In the genomic region with DNA sequence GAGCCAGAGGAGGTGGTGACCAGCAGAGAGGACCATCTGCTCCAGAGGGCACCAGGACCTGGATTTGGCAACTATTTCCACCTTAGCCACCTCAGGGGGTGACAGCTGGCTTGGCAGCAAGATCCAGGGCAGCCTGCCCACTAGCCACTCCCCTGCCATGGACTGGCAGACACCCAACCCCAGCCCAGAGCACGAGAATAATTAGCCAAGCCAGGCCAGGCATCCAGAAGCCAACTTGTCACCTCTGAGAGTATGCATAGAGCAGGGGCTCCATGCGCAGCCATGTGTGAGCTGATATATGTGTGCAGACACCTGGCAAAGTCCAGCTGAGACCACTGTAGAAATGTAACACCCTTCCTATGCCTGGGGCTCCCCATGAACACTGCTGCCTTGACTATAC, we compare ENCODE assay signal across 12 mouse cellular contexts. TPM values are rescaled to one million over a fixed set of nuclear protein-coding genes. Genes with fewer than 3 reads are reported as not detected.
DNase-seq lines count a peak whose midpoint lies in the region; ATAC-seq and TF ChIP-seq lines count a peak whose summit lies in the region.
"Had no signal": no experiment of that assay in that cellular context is flagged by ENCODE, and none has a peak within 500 bp of the region (broad histone marks: within the 10 kb centered on the region; RNA-seq: fewer than 3 reads in every experiment).

No protein-coding gene starts in this region.

- H3K36me3 ChIP-seq in forebrain, embryonic 16.5 days (ENCODE audit: control insufficient read depth, insufficient read depth) = no peaks in the 10 kb centered on the region
- H3K36me3 ChIP-seq: stomach, embryonic 15.5 days had no signal

- ATAC-seq in Patski = peak; percentile 51
- ATAC-seq in forebrain, embryonic 16.5 days = peak; percentile 68

- no peak overlapping the region for H3K4me3 ChIP-seq in forebrain, embryonic 16.5 days (replicated peaks; ENCODE audit: low read length)
- H3K4me3 ChIP-seq: erythroblast, embryonic 14.5 days; stomach, embryonic 15.5 days had no signal

- POLR2A ChIA-PET in Patski (lab: Charles Lee) = no interaction called here

- 45% methylated on average over 2 of the region's 2 CpGs for WGBS in forebrain, embryonic 16.5 days

- H3K9me3 ChIP-seq in forebrain, embryonic 16.5 days (ENCODE audit: control insufficient read depth, low read length) = no peaks in the 10 kb centered on the region
- H3K9me3 ChIP-seq: stomach, embryonic 15.5 days had no signal

- intact Hi-C loops in gastrocnemius, postnatal 36 days (cut with DNase I) = no loop called here

- in situ Hi-C loops in Patski (cut with MboI; ENCODE audit: low pct_unique_long_range_greater_than_20kb) = no loop called here

- no peak overlapping the region for H3K27ac ChIP-seq in forebrain, embryonic 16.5 days (ENCODE audit: low read length)
- H3K27ac ChIP-seq: stomach, embryonic 15.5 days had no signal

- H3K4me2 ChIP-seq in forebrain, embryonic 16.5 days (ENCODE audit: low read length) = no peak overlapping the region
- H3K4me2 ChIP-seq: stomach, embryonic 15.5 days had no signal

- H3K4me1 ChIP-seq in forebrain, embryonic 16.5 days (replicated peaks; ENCODE audit: control insufficient read depth, insufficient read depth, low read length) = peaks cover 14% of the 10 kb centered on the region
- H3K4me1 ChIP-seq: stomach, embryonic 15.5 days had no signal

- no peak for TF ChIP-seq CTCF in Patski (IDR thresholded peaks at IDR 0.05)

- no peak overlapping the region for H3K9ac ChIP-seq in forebrain, embryonic 16.5 days (replicated peaks; ENCODE audit: low read depth, low read length)
- H3K9ac ChIP-seq: stomach, embryonic 15.5 days had no signal

- DNase-seq in gastrocnemius, postnatal 10 days = peak; percentile 20
- no peak for DNase-seq in gastrocnemius, postnatal 36 days
- DNase-seq in Patski (ENCODE audit: low read depth, low spot score) = no peak
- peak; percentile 73 to 81 for DNase-seq in kidney, postnatal 25 days
- DNase-seq in urinary bladder, postnatal 4 days (ENCODE audit: low spot score in 2 of 2) = no peak
- no peak for DNase-seq in lung, postnatal 14 days
- DNase-seq in natural killer cell, adult 2 months (ENCODE audit: low spot score in 2 of 2) = no peak
- DNase-seq: lung, adult 2 months had no signal

- no peaks in the 10 kb centered on the region for H3K27me3 ChIP-seq in Patski
- H3K27me3 ChIP-seq in forebrain, embryonic 16.5 days (replicated peaks; ENCODE audit: control insufficient read depth, insufficient read depth, low read length) = no peaks in the 10 kb centered on the region
- H3K27me3 ChIP-seq: stomach, embryonic 15.5 days had no signal

- CTCF ChIA-PET in Patski (lab: Charles Lee) = interaction anchor here (1.1 to 6.2 kb wide), 2 partner anchors 12 to 34 kb away, joined by 3 to 48 read pairs; no protein-coding TSS in a partner anchor

RNA-seq across cellular contexts. Expression of gene Ubl4b, which starts 7.9 kb away (rescaled TPM):
- not detected for total RNA-seq in gastrocnemius, postnatal 10 days (2021)
- total RNA-seq in gastrocnemius, postnatal 36 days (2021) = not detected
- polyA plus RNA-seq in Patski (2021) = not detected
- polyA plus RNA-seq in forebrain, embryonic 16.5 days (2015; fragmentation: Nextera tagmentation; extraction: Ambion mirVana) = not detected in 2 replicates
- polyA plus RNA-seq: erythroblast, embryonic 14.5 days; lung, adult 2 months; neural tube, embryonic 11.5 days; stomach, embryonic 15.5 days had no signal

RNA-seq across cellular contexts. Expression of gene Slc6a17, which starts 29.1 kb away (rescaled TPM):
- total RNA-seq in gastrocnemius, postnatal 10 days (2021) = under 1 TPM; 0.94 to 0.95 TPM
- total RNA-seq in gastrocnemius, postnatal 36 days (2021) = 1 to 10 TPM in 1 of 2 experiments, under 1 TPM in 1; 0.26 to 1.4 TPM
- 25.5 TPM for polyA plus RNA-seq in Patski (2021)
- 16.0 and 21.6 TPM in 2 replicates for polyA plus RNA-seq in forebrain, embryonic 16.5 days (2015; fragmentation: Nextera tagmentation; extraction: Ambion mirVana)
- polyA plus RNA-seq: erythroblast, embryonic 14.5 days had no signal

RNA-seq across cellular contexts. Expression of gene Alx3, which starts 47.9 kb away (rescaled TPM):
- total RNA-seq in gastrocnemius, postnatal 10 days (2021) = not detected
- total RNA-seq in gastrocnemius, postnatal 36 days (2021) = not detected
- 0.10 TPM for polyA plus RNA-seq in Patski (2021)
- polyA plus RNA-seq in forebrain, embryonic 16.5 days (2015; fragmentation: Nextera tagmentation; extraction: Ambion mirVana) = 2.7 and 4.9 TPM in 2 replicates
- polyA plus RNA-seq: erythroblast, embryonic 14.5 days; lung, adult 2 months; stomach, embryonic 15.5 days had no signal

Comparison
In these comparisons a context has a peak if more than half of its experiments do, and no peak if none do; other contexts are left out.
1. DNase-seq: peak in gastrocnemius, postnatal 10 days (single experiment) and kidney, postnatal 25 days (2 of 2); none in gastrocnemius, postnatal 36 days (0 of 2), Patski (single experiment), urinary bladder, postnatal 4 days (0 of 2), lung, postnatal 14 days (single experiment) and natural killer cell, adult 2 months (0 of 2).